Mouse (Mus musculus) liver (tissue): ENCODE results near the gene Ankrd42.
A peak's percentile ranks its signal among the peaks of the same experiment; 100 is the strongest.

ENCODE experiments used
- DNase-seq: peaks from one replicate; pipeline ENCODE4 v3.0.0-alpha.2; 2020; ENCODE audit warnings: mixed read lengths

Ankrd42 gene

GRCm38 (mm10) chr7:92637021-92637625, at the start of gene Ankrd42:
TSS of gene Ankrd42 (minus strand) at chr7:92637142.
- peak; percentile 90 for DNase-seq

- no peak for DNase-seq
Observed at GRCm38 (mm10) chr7:92677346-92677745, 40.4 kb upstream of the Ankrd42 start.

- DNase-seq: no peak
Observed at GRCm38 (mm10) chr7:92675131-92675530, 38.2 kb upstream of the Ankrd42 start.

GRCm38 (mm10) chr7:92669507-92670471, 32.8 kb upstream of the Ankrd42 start, which contains the start of gene Pcf11:
TSS of gene Pcf11 (minus strand) at chr7:92669934.
- peak; percentile 99 for DNase-seq

- peak; percentile 82 for DNase-seq
Observed at GRCm38 (mm10) chr7:92668791-92669506, 32.0 kb upstream of the Ankrd42 start.

GRCm38 (mm10) chr7:92666274-92666820, 29.4 kb upstream of the Ankrd42 start:
- peak; percentile 35 for DNase-seq

GRCm38 (mm10) chr7:92658050-92658449, 21.1 kb upstream of the Ankrd42 start:
- DNase-seq: no peak

- DNase-seq: no peak
Observed at GRCm38 (mm10) chr7:92656386-92656785, 19.4 kb upstream of the Ankrd42 start.

GRCm38 (mm10) chr7:92653329-92653728, 16.4 kb upstream of the Ankrd42 start:
- no peak for DNase-seq

GRCm38 (mm10) chr7:92647790-92648189, 10.8 kb upstream of the Ankrd42 start:
- no peak for DNase-seq

- DNase-seq: no peak
Observed at GRCm38 (mm10) chr7:92642358-92642757, 5.4 kb upstream of the Ankrd42 start.

- no peak for DNase-seq
Observed at GRCm38 (mm10) chr7:92638050-92638449, 1.1 kb upstream of the Ankrd42 start.

GRCm38 (mm10) chr7:92636295-92637011, 489 bp downstream of the Ankrd42 start:
- DNase-seq: peak; percentile 10

GRCm38 (mm10) chr7:92630167-92630566, 6.8 kb downstream of the Ankrd42 start:
- no peak for DNase-seq

GRCm38 (mm10) chr7:92624488-92624887, 12.5 kb downstream of the Ankrd42 start:
- no peak for DNase-seq

- DNase-seq: no peak
Observed at GRCm38 (mm10) chr7:92610830-92611229, 26.1 kb downstream of the Ankrd42 start.

GRCm38 (mm10) chr7:92604961-92605360, 32.0 kb downstream of the Ankrd42 start:
- DNase-seq: no peak

GRCm38 (mm10) chr7:92590842-92591241, 46.1 kb downstream of the Ankrd42 start:
- no peak for DNase-seq

- DNase-seq: no peak
Observed at GRCm38 (mm10) chr7:92589986-92590385, 47.0 kb downstream of the Ankrd42 start.

GRCm38 (mm10) chr7:92583567-92583966, 53.4 kb downstream of the Ankrd42 start:
- DNase-seq: no peak

- no peak for DNase-seq
Observed at GRCm38 (mm10) chr7:92580491-92581207, 56.3 kb downstream of the Ankrd42 start.

- no peak for DNase-seq
Observed at GRCm38 (mm10) chr7:92566775-92567174, 70.2 kb downstream of the Ankrd42 start.
